In genomic region chr13:37858066-37858501, GRCm38 (mm10) we compare ENCODE assay signal across 7 mouse cellular contexts.
DNase-seq lines count a peak whose midpoint lies in the region; ATAC-seq and TF ChIP-seq lines count a peak whose summit lies in the region.

No protein-coding gene starts in this region.

- peak overlapping the region; percentile 88 for H3K4me2 ChIP-seq in hindbrain, embryonic 15.5 days
- peak overlapping the region; percentile 98 for H3K4me2 ChIP-seq in lung, embryonic 16.5 days (ENCODE audit: low read depth, low read length)

- peak; percentile 49 for ATAC-seq in hindbrain, embryonic 15.5 days (ENCODE audit: low FRiP score, low read depth)
- ATAC-seq in lung, embryonic 16.5 days (ENCODE audit: low read depth): peak; percentile 35; the same call in 1 of the 2 replicates

- peak overlapping the region; percentile 3; the same call in 1 of the 2 replicates for H3K4me3 ChIP-seq in embryonic fibroblast, embryonic 13.5 days (ENCODE audit: insufficient read depth, low read length)
- H3K4me3 ChIP-seq in hindbrain, embryonic 15.5 days: peak overlapping the region; percentile 53
- peak overlapping the region; percentile 72 for H3K4me3 ChIP-seq in lung, embryonic 16.5 days (ENCODE audit: low read length)
- H3K4me3 ChIP-seq in testis, adult 2 months (ENCODE audit: control insufficient read depth, low read depth, low read length): peak overlapping the region; percentile 89

- 4% methylated on average over 19 of the region's 19 CpGs for WGBS in hindbrain, embryonic 15.5 days
- WGBS in lung, embryonic 16.5 days: 6% methylated on average over 19 of the region's 19 CpGs

- peaks cover 16% of the 10 kb centered on the region for H3K4me1 ChIP-seq in embryonic fibroblast, embryonic 13.5 days (ENCODE audit: control insufficient read depth, insufficient read depth, low read length)
- H3K4me1 ChIP-seq in hindbrain, embryonic 15.5 days (replicated peaks): peaks cover 38% of the 10 kb centered on the region
- peaks cover 64% of the 10 kb centered on the region for H3K4me1 ChIP-seq in lung, embryonic 16.5 days (replicated peaks; ENCODE audit: control insufficient read depth, insufficient read depth, low read length)
- H3K4me1 ChIP-seq in testis, adult 2 months (ENCODE audit: control insufficient read depth, insufficient read depth, low read length): peaks cover 18% of the 10 kb centered on the region

- peak overlapping the region; percentile 56; the same call in 1 of the 2 replicates for H3K9ac ChIP-seq in hindbrain, embryonic 15.5 days
- H3K9ac ChIP-seq in lung, embryonic 16.5 days (ENCODE audit: low read length): peak overlapping the region; percentile 81

- peak; percentile 57 to 86 for DNase-seq in spleen, postnatal 4 days (ENCODE audit: low spot score in 2 of 2)
- no peak for DNase-seq in spleen, adult 12 weeks (ENCODE audit: low spot score)
- DNase-seq in spleen, postnatal 36 days (ENCODE audit: low spot score in 2 of 2): no peak

- TF ChIP-seq CTCF in embryonic fibroblast, embryonic 13.5 days (IDR thresholded peaks at IDR 0.05; ENCODE audit: borderline replicate concordance, insufficient read depth, low read length): no peak
- TF ChIP-seq CTCF in testis, adult 2 months (IDR thresholded peaks at IDR 0.05; ENCODE audit: control insufficient read depth, insufficient read depth, insufficient replicate concordance, low read depth, low read length): no peak

- no peaks in the 10 kb centered on the region for H3K9me3 ChIP-seq in hindbrain, embryonic 15.5 days
- H3K9me3 ChIP-seq in lung, embryonic 16.5 days (ENCODE audit: control insufficient read depth, low read length): no peaks in the 10 kb centered on the region

- H3K27me3 ChIP-seq in hindbrain, embryonic 15.5 days: peaks cover 2% of the 10 kb centered on the region; the same call in 1 of the 2 replicates
- H3K27me3 ChIP-seq in lung, embryonic 16.5 days (ENCODE audit: control insufficient read depth, insufficient read depth, low read depth, low read length): no peaks in the 10 kb centered on the region
- no peaks in the 10 kb centered on the region for H3K27me3 ChIP-seq in testis, adult 2 months (ENCODE audit: control insufficient read depth, insufficient read depth, low read length)

- TF ChIP-seq POLR2A in embryonic fibroblast, embryonic 13.5 days (IDR thresholded peaks at IDR 0.05; ENCODE audit: low read depth, low read length): no peak
- TF ChIP-seq POLR2A in testis, adult 2 months (IDR thresholded peaks at IDR 0.05; ENCODE audit: control insufficient read depth, low read depth, low read length): no peak

- H3K27ac ChIP-seq in embryonic fibroblast, embryonic 13.5 days (ENCODE audit: insufficient read depth, low read length): no peak overlapping the region
- H3K27ac ChIP-seq in hindbrain, embryonic 15.5 days (replicated peaks): peak overlapping the region; percentile 19; the same call in 1 of the 2 replicates
- peak overlapping the region; percentile 84 for H3K27ac ChIP-seq in lung, embryonic 16.5 days (ENCODE audit: low read length)
- peak overlapping the region; percentile 39 for H3K27ac ChIP-seq in testis, adult 2 months (ENCODE audit: control insufficient read depth, insufficient read depth, low read depth, low read length)

- no peaks in the 10 kb centered on the region for H3K36me3 ChIP-seq in hindbrain, embryonic 15.5 days
- H3K36me3 ChIP-seq in lung, embryonic 16.5 days (ENCODE audit: control insufficient read depth, insufficient read depth, low read length): 0 out of 2 replicates have a peak, but pooled peaks cover 3% of the 10 kb centered on the region
- no peaks in the 10 kb centered on the region for H3K36me3 ChIP-seq in testis, adult 2 months (ENCODE audit: control insufficient read depth, insufficient read depth, low read length)

Comparison
In these comparisons a context has a peak if more than half of its experiments do, and no peak if none do; other contexts are left out.
1. DNase-seq: peak in spleen, postnatal 4 days (2 of 2); none in spleen, adult 12 weeks (single experiment) and spleen, postnatal 36 days (0 of 2).
2. H3K4me3 ChIP-seq: peak in every context shown above with its lines; median percentile 89 in testis, adult 2 months; 72 in lung, embryonic 16.5 days; 53 in hindbrain, embryonic 15.5 days; 3 in embryonic fibroblast, embryonic 13.5 days.